Mouse (Mus musculus) sigmoid colon, adult 10 weeks (tissue): ENCODE results near the gene Gm9573. TPM values are rescaled to one million over a fixed set of nuclear protein-coding genes. Genes with fewer than 3 reads are reported as not detected.

Experiments used
- polyA plus RNA-seq: library from polyadenylated mRNA; stranded (reverse); fragments of 350-450 nt; fragmentation: Illumina TruSeq; extraction: RNeasy Lipid Tissue Mini Kit (QIAGEN cat#74804); gene quantifications from one replicate; pipeline ENCODE4 v1.2.3, GENCODE M21; 2014; ENCODE audit warnings: low read depth, low replicate concordance

The Gm9573 gene
- polyA plus RNA-seq: not detected

GRCm38 (mm10) chr17:35626537-35626936 is at the start of gene Gm9573:
TSS of gene Gm9573 (minus strand) at chr17:35626637.

GRCm38 (mm10) chr17:35673416-35674035 is 47.1 kb upstream of the Gm9573 start, which contains the start of gene Gtf2h4:
TSS of gene Gtf2h4 (minus strand) at chr17:35673739.

DNA sequence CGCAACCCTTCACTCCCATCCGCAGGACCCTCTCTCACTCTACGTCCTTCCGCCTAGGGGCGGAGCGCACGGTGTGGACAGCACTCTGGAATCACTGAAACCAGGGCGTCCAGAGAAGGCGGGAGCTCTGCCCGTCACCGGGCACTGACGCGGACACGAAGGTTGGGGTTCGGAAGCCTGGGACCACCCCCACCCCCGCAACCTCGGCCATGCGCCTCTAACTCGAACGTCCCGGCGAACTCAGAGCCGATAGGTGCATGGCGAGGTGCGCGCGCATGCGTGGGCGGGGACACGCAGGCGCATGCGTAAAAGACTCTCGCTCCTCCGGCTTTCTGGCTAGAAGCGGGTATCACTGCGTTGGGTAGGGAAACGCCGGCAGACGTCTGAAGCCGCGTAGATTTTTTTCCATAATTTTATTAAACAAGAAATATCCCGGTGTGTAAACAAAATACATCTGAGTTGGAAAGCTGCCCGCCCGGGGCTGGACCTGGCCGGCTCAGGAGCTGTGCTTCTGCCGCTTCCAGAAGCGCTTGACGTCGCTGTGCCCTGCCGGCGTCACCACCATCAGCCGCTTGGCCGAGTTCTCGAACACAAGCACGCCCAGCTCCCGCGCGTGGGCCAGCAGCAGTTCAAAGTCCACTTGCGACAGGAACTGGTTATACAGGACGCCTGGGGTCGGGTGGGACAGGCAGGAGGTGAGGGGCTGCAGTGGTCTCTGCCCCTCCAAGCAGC is 41.1 kb upstream of the Gm9573 start, which contains the start of gene Vars2:
TSS of gene Vars2 (minus strand) at position 259 of the 732 bp plus-strand sequence.

GRCm38 (mm10) chr17:35643609-35644236 is 17.3 kb upstream of the Gm9573 start, which contains the start of gene Mucl3:
TSS of gene Mucl3 (minus strand) at chr17:35643695.

GRCm38 (mm10) chr17:35601249-35601648 is 25.2 kb downstream of the Gm9573 start, which contains the start of gene Sfta2:
TSS of gene Sfta2 (plus strand) at chr17:35601549.

Other genes starting within 250 kb of the Gm9573 start
- gene H2-Q4, start 247.0 kb downstream of the Gm9573 start, polyA plus RNA-seq: 34.4 TPM
- 7.1 TPM for gene H2-Q6, start 201.8 kb downstream of the Gm9573 start, polyA plus RNA-seq
- gene H2-Q7, start 187.5 kb downstream of the Gm9573 start, polyA plus RNA-seq: 12.5 TPM
- 3.2 TPM for gene H2-Q10, start 156.5 kb downstream of the Gm9573 start, polyA plus RNA-seq
- gene Pou5f1, start 120.6 kb downstream of the Gm9573 start, polyA plus RNA-seq: not detected
- gene Tcf19, start 109.8 kb downstream of the Gm9573 start, polyA plus RNA-seq: 2.7 TPM
- gene Cchcr1, start 109.5 kb downstream of the Gm9573 start, polyA plus RNA-seq: 4.6 TPM
- gene Psors1c2, start 93.4 kb downstream of the Gm9573 start, polyA plus RNA-seq: not detected
- gene Cdsn, start 74.5 kb downstream of the Gm9573 start, polyA plus RNA-seq: not detected
- gene 2300002M23Rik, start 59.2 kb downstream of the Gm9573 start, polyA plus RNA-seq: not detected
- gene Sfta2, start 25.1 kb downstream of the Gm9573 start, polyA plus RNA-seq: not detected
- not detected for gene Mucl3, start 17.1 kb upstream of the Gm9573 start, polyA plus RNA-seq
- gene Vars2, start 41.0 kb upstream of the Gm9573 start, polyA plus RNA-seq: 0.28 TPM
- gene Gtf2h4, start 47.1 kb upstream of the Gm9573 start, polyA plus RNA-seq: 2.5 TPM
- 7.5 TPM for gene Ddr1, start 78.0 kb upstream of the Gm9573 start, polyA plus RNA-seq
- gene Ier3, start 195.0 kb upstream of the Gm9573 start, polyA plus RNA-seq: 3.5 TPM
- gene Flot1, start 196.6 kb upstream of the Gm9573 start, polyA plus RNA-seq: 8.4 TPM
- 32.5 TPM for gene Tubb5, start 211.7 kb upstream of the Gm9573 start, polyA plus RNA-seq
- 12.7 TPM for gene Mdc1, start 214.9 kb upstream of the Gm9573 start, polyA plus RNA-seq
- 3.1 TPM for gene Nrm, start 234.7 kb upstream of the Gm9573 start, polyA plus RNA-seq
- 1.8 TPM for gene Ppp1r18, start 239.0 kb upstream of the Gm9573 start, polyA plus RNA-seq